Mouse (Mus musculus) small intestine, adult 2 months (tissue): Measurements from ENCODE around the gene St8sia1.

Source experiments
- CTCF ChIP-seq: fragments of 200-500 bp; IDR thresholded peaks from 2 replicates; pipeline ENCODE4 v1.5.1; 2012; ENCODE audit warnings: low read depth, mild to moderate bottlenecking, control low read depth, inconsistent platforms, low read length, moderate library complexity, mixed read lengths; ENCODE audit not compliant: insufficient replicate concordance, insufficient read length; ENCODE audit errors: extremely low read depth
- POLR2A ChIP-seq: fragments of 200-500 bp; IDR thresholded peaks from 2 replicates; pipeline ENCODE4 v1.6.1; 2012; ENCODE audit warnings: low read depth, mild to moderate bottlenecking, control low read depth, inconsistent platforms, low read length, moderate library complexity

DNA sequence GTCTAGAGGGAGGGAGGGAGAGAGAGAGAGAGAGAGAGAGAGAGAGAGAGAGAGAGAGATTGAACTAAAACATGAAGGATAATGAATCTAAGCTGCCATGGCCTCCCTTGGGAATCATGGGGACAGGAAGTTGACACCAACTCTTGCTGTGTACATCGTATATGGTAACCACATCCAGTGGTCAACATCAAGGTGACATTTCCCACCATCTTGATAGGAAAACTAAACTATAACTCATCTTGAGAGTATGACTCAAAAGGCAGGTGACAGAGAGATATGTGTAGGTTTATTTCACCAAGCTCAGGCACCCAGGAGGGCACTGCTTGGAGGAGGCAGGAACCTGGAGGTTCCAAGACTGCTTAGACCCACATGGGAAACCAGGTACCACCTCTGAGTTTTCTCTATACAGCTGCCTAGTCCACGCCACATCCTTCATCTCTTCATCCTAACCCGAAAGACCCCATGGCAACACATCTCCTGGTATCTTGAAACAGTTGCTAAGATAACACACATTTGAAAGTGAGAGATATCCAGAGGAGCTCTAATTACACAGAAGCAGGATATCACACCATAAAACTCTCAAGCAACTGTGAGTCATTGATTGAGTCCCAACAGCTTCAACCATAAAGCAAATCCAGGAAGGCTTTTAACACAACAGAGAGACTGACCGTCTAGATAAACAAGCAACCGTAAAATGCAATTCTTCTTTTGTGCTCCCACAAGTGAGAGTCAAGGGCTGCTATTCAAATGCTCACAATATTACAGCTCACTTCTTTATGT, 141.1 kb downstream of the St8sia1 start:
- no peak for TF ChIP-seq CTCF
- no peak for TF ChIP-seq POLR2A
